Mouse (Mus musculus) lung, adult 2 months (tissue): ENCODE results near the gene Gapdhs.

Source experiments
- CTCF ChIP-seq: fragments of 200-500 bp; IDR thresholded peaks from 2 replicates; pipeline ENCODE4 v1.5.1; 2011; ENCODE audit warnings: mild to moderate bottlenecking, low read length, control low read depth; ENCODE audit not compliant: insufficient read depth
- POLR2A ChIP-seq: fragments of 200-500 bp; IDR thresholded peaks from 2 replicates; pipeline ENCODE4 v1.6.1; 2011; ENCODE audit warnings: low read depth, mild to moderate bottlenecking, control low read depth, low read length, borderline replicate concordance; ENCODE audit errors: extremely low read depth

GRCm38 (mm10) chr7:30791921-30792320 lies 48.4 kb upstream of the Gapdhs start:
- TF ChIP-seq CTCF (no peak), POLR2A (no peak)
